In the genomic region with DNA sequence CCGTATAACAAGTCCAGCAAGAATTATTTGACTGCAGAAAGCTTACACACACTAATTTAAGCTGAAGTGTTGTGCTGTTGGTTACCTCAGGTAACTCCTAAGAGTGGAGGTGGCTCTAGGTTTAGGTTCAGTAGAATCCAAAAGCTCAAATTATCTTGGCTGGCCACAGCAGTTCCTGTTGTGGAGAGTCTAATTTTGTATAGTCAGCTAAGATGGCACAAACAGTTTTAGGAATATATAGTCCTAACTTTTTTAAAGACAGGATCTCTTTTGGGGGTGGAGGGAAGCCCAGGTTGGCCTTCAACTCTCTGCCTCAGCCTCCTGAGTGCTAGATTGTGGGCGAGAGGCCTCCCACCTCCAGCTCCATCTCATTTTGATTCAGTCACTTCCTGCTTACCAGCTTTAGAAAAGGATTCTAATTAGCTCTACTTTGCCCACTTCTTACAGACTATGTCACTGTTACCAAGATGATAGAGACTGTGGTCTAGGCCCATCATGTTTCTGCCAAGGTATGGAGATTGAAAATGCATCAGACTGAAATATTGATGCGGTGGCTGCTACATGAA, we compare ENCODE assay signal across 16 mouse cellular contexts.
"Had no signal": no experiment of that assay in that cellular context is flagged by ENCODE, and none has a peak within 500 bp of the region (broad histone marks: within the 10 kb centered on the region; RNA-seq: fewer than 3 reads in every experiment).

No protein-coding gene starts in this region.

- H3K27ac ChIP-seq: liver, embryonic 13.5 days; macrophage; midbrain, embryonic 12.5 days; midbrain, embryonic 15.5 days; neural tube, embryonic 12.5 days; neural tube, embryonic 15.5 days; stomach, embryonic 15.5 days had no signal

- H3K36me3 ChIP-seq: liver, embryonic 13.5 days; midbrain, embryonic 12.5 days; midbrain, embryonic 15.5 days; neural tube, embryonic 12.5 days; neural tube, embryonic 15.5 days; stomach, embryonic 15.5 days had no signal

- H3K9me3 ChIP-seq: liver, embryonic 13.5 days; midbrain, embryonic 12.5 days; midbrain, embryonic 15.5 days; neural tube, embryonic 12.5 days; neural tube, embryonic 15.5 days; stomach, embryonic 15.5 days had no signal

- H3K4me3 ChIP-seq: liver, embryonic 13.5 days; midbrain, embryonic 12.5 days; midbrain, embryonic 15.5 days; neural tube, embryonic 12.5 days; neural tube, embryonic 15.5 days; stomach, embryonic 15.5 days had no signal

- H3K27me3 ChIP-seq: liver, embryonic 13.5 days; midbrain, embryonic 12.5 days; midbrain, embryonic 15.5 days; neural tube, embryonic 12.5 days; neural tube, embryonic 15.5 days; stomach, embryonic 15.5 days had no signal

- H3K4me2 ChIP-seq: liver, embryonic 13.5 days; midbrain, embryonic 12.5 days; midbrain, embryonic 15.5 days; neural tube, embryonic 12.5 days; neural tube, embryonic 15.5 days; stomach, embryonic 15.5 days had no signal

- ATAC-seq: midbrain, embryonic 15.5 days had no signal

- H3K4me1 ChIP-seq: midbrain, embryonic 15.5 days; neural tube, embryonic 12.5 days; neural tube, embryonic 15.5 days; stomach, embryonic 15.5 days had no signal

- H3K9ac ChIP-seq: liver, embryonic 13.5 days; midbrain, embryonic 12.5 days; midbrain, embryonic 15.5 days; neural tube, embryonic 12.5 days; neural tube, embryonic 15.5 days; stomach, embryonic 15.5 days had no signal

- DNase-seq: kidney, adult 18-20 months; kidney, adult 9 months; kidney, postnatal 14 days; kidney, postnatal 4 days; liver, embryonic 13.5 days; lung, adult 2 months; lung, postnatal 14 days; right cerebral cortex, postnatal 4 days; spleen, adult 18-20 months; thymus, postnatal 25 days had no signal
